Mouse (Mus musculus): ENCODE results near the gene Rnh1. TPM values are rescaled to one million over a fixed set of nuclear protein-coding genes. Genes with fewer than 3 reads are reported as not detected.

The Rnh1 gene
- total and polyA plus RNA-seq, 2 experiments from 2014 or later: 90.2 to 172 TPM

DNA sequence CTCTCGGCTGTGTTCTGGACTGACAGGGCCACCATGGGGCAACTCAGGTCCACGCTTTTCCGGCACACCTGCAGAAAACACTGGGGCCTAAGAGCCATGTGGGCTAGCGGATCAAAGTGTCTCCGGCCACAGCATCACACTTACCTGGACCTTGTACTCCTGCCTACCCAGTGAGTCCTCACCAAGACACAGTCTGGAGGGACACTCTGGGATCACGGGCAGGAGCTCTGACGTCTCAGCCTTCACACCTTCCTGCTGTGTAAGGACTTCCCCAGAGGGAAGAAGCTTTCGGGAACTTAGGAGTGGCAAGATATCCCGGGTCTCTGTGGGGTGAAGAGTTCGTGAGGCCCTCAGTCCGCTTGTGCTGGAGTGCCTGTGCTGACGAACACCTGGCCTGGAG lies 37.5 kb upstream of the Rnh1 start:
- DNase-seq (ENCODE audit: low spot score) (no peak), ATAC-seq (ENCODE audit: insufficient read depth, low read depth) (no peak)
- Histone ChIP-seq H3K27me3 (ENCODE audit: control insufficient read depth, insufficient read depth, low read length) (no peaks in the 10 kb centered on the region), H3K4me3 (ENCODE audit: low read depth, low read length) (no peak overlapping the region), H3K4me1 (ENCODE audit: control insufficient read depth, insufficient read depth) (no peaks in the 10 kb centered on the region), H3K9ac (replicated peaks; ENCODE audit: low read depth, low read length) (no peak overlapping the region), H3K4me2 (ENCODE audit: low read depth, low read length) (no peak overlapping the region), H3K9me3 (replicated peaks; ENCODE audit: control insufficient read depth, low read length) (no peaks in the 10 kb centered on the region), H3K27ac (ENCODE audit: low read depth) (no peak overlapping the region), H3K36me3 (replicated peaks; ENCODE audit: control insufficient read depth, insufficient read depth, low read length) (no peaks in the 10 kb centered on the region)
- TF ChIP-seq CTCF (IDR thresholded peaks at IDR 0.05; ENCODE audit: low read depth) (no peak), EP300 (IDR thresholded peaks at IDR 0.05; ENCODE audit: low read depth) (no peak)
- WGBS: 67% methylated on average over 12 of the region's 12 CpGs

DNA sequence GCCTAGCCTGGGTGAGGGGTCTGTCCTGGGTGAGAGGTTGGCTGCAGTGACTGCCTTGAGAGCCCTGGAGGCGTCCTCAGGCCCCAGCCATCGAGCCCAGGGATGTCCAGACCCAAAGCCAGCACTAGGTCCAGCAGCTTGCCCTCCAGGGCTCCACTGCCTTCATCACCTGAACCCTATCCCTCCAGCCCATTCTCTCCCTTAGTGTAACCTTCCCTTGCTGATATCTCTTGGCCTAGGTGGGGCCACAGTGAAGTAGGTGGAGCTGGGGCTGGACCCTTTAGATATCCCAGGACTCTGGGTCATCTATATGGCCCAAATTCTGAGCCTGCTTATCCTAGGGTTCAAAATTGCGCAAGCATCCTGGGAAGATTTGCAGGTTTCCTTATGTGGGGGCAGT lies 36.9 kb upstream of the Rnh1 start:
- WGBS: 72% methylated on average over 3 of the region's 3 CpGs
- ATAC-seq (ENCODE audit: insufficient read depth, low read depth) (no peak), DNase-seq (ENCODE audit: low spot score) (no peak)
- Histone ChIP-seq H3K4me2 (ENCODE audit: low read depth, low read length) (no peak overlapping the region), H3K4me3 (ENCODE audit: low read depth, low read length) (no peak overlapping the region), H3K27ac (ENCODE audit: low read depth) (no peak overlapping the region), H3K4me1 (ENCODE audit: control insufficient read depth, insufficient read depth) (no peaks in the 10 kb centered on the region), H3K9ac (replicated peaks; ENCODE audit: low read depth, low read length) (no peak overlapping the region), H3K9me3 (replicated peaks; ENCODE audit: control insufficient read depth, low read length) (no peaks in the 10 kb centered on the region), H3K36me3 (replicated peaks; ENCODE audit: control insufficient read depth, insufficient read depth, low read length) (no peaks in the 10 kb centered on the region), H3K27me3 (ENCODE audit: control insufficient read depth, insufficient read depth, low read length) (no peaks in the 10 kb centered on the region)
- TF ChIP-seq EP300 (IDR thresholded peaks at IDR 0.05; ENCODE audit: low read depth) (no peak), CTCF (IDR thresholded peaks at IDR 0.05; ENCODE audit: low read depth) (no peak)

DNA sequence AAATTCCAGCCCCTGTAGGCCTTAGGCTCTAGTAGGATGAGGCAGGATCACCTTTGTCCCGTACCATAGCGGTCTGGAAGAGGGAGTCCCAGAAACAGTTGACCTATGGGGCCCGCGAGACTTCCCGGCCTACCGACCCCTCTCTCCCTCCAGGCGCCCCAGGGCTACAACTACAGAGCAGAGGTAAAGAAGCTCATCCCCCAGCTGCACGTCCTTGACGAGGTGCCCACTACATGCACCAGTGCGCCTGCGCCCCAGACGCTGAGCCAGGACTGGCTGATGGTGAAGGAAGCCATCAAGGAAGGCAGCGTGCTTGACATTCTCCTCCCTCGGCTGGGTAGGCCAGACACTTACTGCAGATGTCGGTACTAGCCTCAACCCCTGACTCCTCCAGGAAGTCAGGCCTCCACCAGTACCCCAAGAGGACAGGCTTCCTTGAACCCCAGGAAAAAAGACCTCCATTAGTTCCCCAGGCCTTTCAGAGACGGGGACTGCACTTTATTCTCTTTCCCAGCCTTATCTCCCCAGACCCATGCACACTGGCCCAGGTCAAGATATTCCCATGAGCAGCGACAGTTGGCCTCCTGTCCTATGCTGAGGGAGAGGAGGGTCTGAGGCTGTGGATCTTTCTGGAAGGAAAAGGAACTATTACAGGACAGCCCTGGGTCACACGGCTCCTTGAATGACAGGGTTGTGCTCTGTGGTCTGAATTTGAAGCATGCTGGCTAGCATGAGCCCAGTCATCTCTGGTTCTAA lies 33.7 kb upstream of the Rnh1 start:
- no peaks in the 10 kb centered on the region for H3K27me3 ChIP-seq (ENCODE audit: control insufficient read depth, insufficient read depth, low read length)
- TF ChIP-seq CTCF (IDR thresholded peaks at IDR 0.05; ENCODE audit: low read depth): no peak
- no peak for TF ChIP-seq EP300 (IDR thresholded peaks at IDR 0.05; ENCODE audit: low read depth)
- H3K9me3 ChIP-seq (replicated peaks; ENCODE audit: control insufficient read depth, low read length): no peaks in the 10 kb centered on the region
- no peak overlapping the region for H3K9ac ChIP-seq (replicated peaks; ENCODE audit: low read depth, low read length)
- WGBS: 80% methylated on average over 18 of the region's 18 CpGs
- H3K4me3 ChIP-seq (ENCODE audit: low read depth, low read length): no peak overlapping the region
- no peaks in the 10 kb centered on the region for H3K4me1 ChIP-seq (ENCODE audit: control insufficient read depth, insufficient read depth)
- no peak for ATAC-seq (ENCODE audit: insufficient read depth, low read depth)
- no peak overlapping the region for H3K4me2 ChIP-seq (ENCODE audit: low read depth, low read length)
- no peaks in the 10 kb centered on the region for H3K36me3 ChIP-seq (replicated peaks; ENCODE audit: control insufficient read depth, insufficient read depth, low read length)
- DNase-seq (ENCODE audit: low spot score): no peak
- H3K27ac ChIP-seq (ENCODE audit: low read depth): no peak overlapping the region

DNA sequence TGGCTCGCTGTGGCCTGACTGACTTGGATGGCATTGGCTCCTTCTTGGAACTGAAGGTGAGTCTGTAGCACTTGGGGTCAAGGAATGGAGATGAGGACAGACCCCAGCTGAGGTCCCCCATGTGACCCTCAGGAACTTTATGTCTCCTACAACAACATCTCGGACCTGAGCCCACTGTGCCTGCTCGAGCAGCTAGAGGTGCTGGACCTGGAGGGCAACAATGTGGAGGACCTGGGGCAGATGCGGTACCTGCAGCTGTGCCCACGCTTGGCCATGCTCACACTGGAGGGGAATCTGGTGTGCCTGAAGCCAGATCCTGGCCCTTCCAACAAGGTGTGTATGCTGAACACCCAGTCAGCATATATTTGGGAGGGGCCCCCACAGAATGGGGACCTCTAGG lies 32.8 kb upstream of the Rnh1 start:
- no peak overlapping the region for H3K4me3 ChIP-seq (ENCODE audit: low read depth, low read length)
- no peak for DNase-seq (ENCODE audit: low spot score)
- H3K9me3 ChIP-seq (replicated peaks; ENCODE audit: control insufficient read depth, low read length): no peaks in the 10 kb centered on the region
- H3K4me1 ChIP-seq (ENCODE audit: control insufficient read depth, insufficient read depth): no peaks in the 10 kb centered on the region
- no peak for ATAC-seq (ENCODE audit: insufficient read depth, low read depth)
- no peaks in the 10 kb centered on the region for H3K36me3 ChIP-seq (replicated peaks; ENCODE audit: control insufficient read depth, insufficient read depth, low read length)
- H3K27me3 ChIP-seq (ENCODE audit: control insufficient read depth, insufficient read depth, low read length): no peaks in the 10 kb centered on the region
- H3K4me2 ChIP-seq (ENCODE audit: low read depth, low read length): no peak overlapping the region
- no peak overlapping the region for H3K9ac ChIP-seq (replicated peaks; ENCODE audit: low read depth, low read length)
- TF ChIP-seq CTCF (IDR thresholded peaks at IDR 0.05; ENCODE audit: low read depth): no peak
- TF ChIP-seq EP300 (IDR thresholded peaks at IDR 0.05; ENCODE audit: low read depth): no peak
- H3K27ac ChIP-seq (ENCODE audit: low read depth): no peak overlapping the region
- WGBS: 88% methylated on average over 5 of the region's 5 CpGs

DNA sequence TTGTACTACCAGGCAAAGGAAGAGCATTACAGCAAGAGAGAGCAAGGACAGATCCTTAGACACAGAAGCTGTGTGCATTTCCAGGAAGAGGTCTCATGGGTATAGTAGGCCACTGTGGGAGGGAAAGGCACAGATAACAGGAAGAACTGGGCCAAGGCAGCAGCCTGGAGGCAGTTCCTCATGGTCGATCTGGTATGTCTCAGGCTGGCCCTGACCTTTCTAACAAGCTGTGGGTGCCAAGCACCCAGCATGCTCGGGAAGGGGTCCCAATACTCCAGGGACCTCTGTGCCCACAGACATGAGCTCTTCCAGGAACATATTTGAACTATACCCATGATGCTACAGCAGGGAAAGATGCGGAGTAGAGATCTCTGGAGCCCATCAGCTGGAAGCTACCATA lies 31.9 kb upstream of the Rnh1 start:
- Histone ChIP-seq H3K9ac (replicated peaks; ENCODE audit: low read depth, low read length) (no peak overlapping the region), H3K9me3 (replicated peaks; ENCODE audit: control insufficient read depth, low read length) (no peaks in the 10 kb centered on the region), H3K4me3 (ENCODE audit: low read depth, low read length) (no peak overlapping the region), H3K4me1 (ENCODE audit: control insufficient read depth, insufficient read depth) (no peaks in the 10 kb centered on the region), H3K27ac (ENCODE audit: low read depth) (no peak overlapping the region), H3K27me3 (ENCODE audit: control insufficient read depth, insufficient read depth, low read length) (no peaks in the 10 kb centered on the region), H3K36me3 (replicated peaks; ENCODE audit: control insufficient read depth, insufficient read depth, low read length) (no peaks in the 10 kb centered on the region), H3K4me2 (ENCODE audit: low read depth, low read length) (no peak overlapping the region)
- ATAC-seq (ENCODE audit: insufficient read depth, low read depth) (no peak), DNase-seq (ENCODE audit: low spot score) (no peak)
- WGBS: 53% methylated on average over 3 of the region's 3 CpGs
- TF ChIP-seq CTCF (IDR thresholded peaks at IDR 0.05; ENCODE audit: low read depth) (no peak), EP300 (IDR thresholded peaks at IDR 0.05; ENCODE audit: low read depth) (no peak)

DNA sequence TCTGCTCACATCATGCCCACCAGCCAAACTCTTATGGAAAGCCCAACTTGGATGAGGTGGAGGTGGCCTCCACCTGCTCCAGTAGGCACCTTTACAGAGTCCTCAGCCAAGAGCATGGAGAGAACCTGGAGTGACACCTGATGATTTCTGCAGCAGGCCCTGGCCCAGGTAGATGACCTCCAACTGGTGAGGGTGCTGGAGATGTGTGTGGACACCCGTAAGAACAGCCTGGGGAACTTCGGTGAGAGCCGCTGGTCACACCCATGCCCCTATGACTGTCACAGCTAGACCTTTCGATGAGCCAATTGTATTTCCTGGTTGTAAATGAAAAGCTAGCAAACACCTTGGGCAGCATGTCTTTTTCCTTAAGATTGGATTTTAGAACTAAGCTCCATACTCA lies 25.5 kb upstream of the Rnh1 start:
- WGBS: 89% methylated on average over 4 of the region's 4 CpGs
- TF ChIP-seq EP300 (IDR thresholded peaks at IDR 0.05; ENCODE audit: low read depth) (no peak), CTCF (IDR thresholded peaks at IDR 0.05; ENCODE audit: low read depth) (no peak)
- Histone ChIP-seq H3K9me3 (replicated peaks; ENCODE audit: control insufficient read depth, low read length) (no peaks in the 10 kb centered on the region), H3K4me3 (ENCODE audit: low read depth, low read length) (no peak overlapping the region), H3K27ac (ENCODE audit: low read depth) (no peak overlapping the region), H3K27me3 (ENCODE audit: control insufficient read depth, insufficient read depth, low read length) (no peaks in the 10 kb centered on the region), H3K4me1 (ENCODE audit: control insufficient read depth, insufficient read depth) (no peaks in the 10 kb centered on the region; the same call in none of the 2 replicates), H3K36me3 (replicated peaks; ENCODE audit: control insufficient read depth, insufficient read depth, low read length) (no peaks in the 10 kb centered on the region), H3K4me2 (ENCODE audit: low read depth, low read length) (no peak overlapping the region), H3K9ac (replicated peaks; ENCODE audit: low read depth, low read length) (no peak overlapping the region)
- ATAC-seq (ENCODE audit: insufficient read depth, low read depth): no peak
- no peak for DNase-seq (ENCODE audit: low spot score)
